Mouse (Mus musculus) kidney, postnatal 0 days (tissue): ENCODE data around the gene Gdf10. TPM values are rescaled to one million over a fixed set of nuclear protein-coding genes. Genes with fewer than 3 reads are reported as not detected.
A peak's percentile ranks its signal among the peaks of the same experiment; 100 is the strongest.

Experiments
- ATAC-seq: fragments of 200-750 bp; cut with Nextera tagmentation; replicated peaks from 2 replicates; pipeline ENCODE4 v1.8.0; 2017; ENCODE audit warnings: low read depth, moderate number of reproducible peaks, moderate TSS enrichment, moderate library complexity; ENCODE audit not compliant: low FRiP score
- DNase-seq: peaks from one replicate; pipeline ENCODE4 v3.0.0-alpha.2; 2016; ENCODE audit warnings: low spot score
- H3K27ac ChIP-seq: fragments of 300-500 bp; sonication (generic); 2 replicates; pipeline ENCODE4 v1.5.1; 2014; ENCODE audit warnings: mild to moderate bottlenecking
- H3K27me3 ChIP-seq: fragments of 300-500 bp; sonication (generic); 2 replicates; pipeline ENCODE4 v1.6.1; 2014; ENCODE audit warnings: low read length, mixed read lengths; ENCODE audit not compliant: insufficient read depth
- H3K36me3 ChIP-seq: fragments of 300-500 bp; sonication (generic); 2 replicates; pipeline ENCODE4 v1.6.1; 2014; ENCODE audit warnings: low read length, mixed read lengths; ENCODE audit not compliant: insufficient read depth
- H3K4me1 ChIP-seq: fragments of 300-500 bp; sonication (generic); replicated peaks from 2 replicates; pipeline ENCODE4 v1.6.1; 2014; ENCODE audit warnings: antibody characterized with exemption, low read length, mixed read lengths; ENCODE audit not compliant: insufficient read depth
- H3K4me2 ChIP-seq: fragments of 300-500 bp; sonication (generic); 2 replicates; pipeline ENCODE4 v1.6.1; 2014; ENCODE audit warnings: mild to moderate bottlenecking, low read length, moderate library complexity, mixed read lengths
- H3K4me3 ChIP-seq: fragments of 300-500 bp; sonication (generic); replicated peaks from 2 replicates; pipeline ENCODE4 v1.5.1; 2014; ENCODE audit warnings: low read depth, low read length
- H3K9ac ChIP-seq: fragments of 300-500 bp; sonication (generic); 2 replicates; pipeline ENCODE4 v1.6.1; 2014; ENCODE audit warnings: low read depth, low read length
- H3K9me3 ChIP-seq: fragments of 300-500 bp; sonication (generic); replicated peaks from 2 replicates; pipeline ENCODE4 v1.6.1; 2016; ENCODE audit warnings: low read length, inconsistent platforms, mixed read lengths
- CTCF ChIP-seq: IDR thresholded peaks from 2 replicates; pipeline ENCODE4 v1.5.1; 2016; ENCODE audit warnings: antibody characterized with exemption, low read depth, mild to moderate bottlenecking, moderate library complexity
- WGBS: fragments of 180-500 bp; shearing (Covaris S2); extraction: QIAGEN DNeasy Blood & Tissue Kit; methylation state at CpG from one replicate; pipeline ENCODE4 v1.1.7; 2014; 5-methylcytosine and 5-hydroxymethylcytosine counted together
- polyA plus RNA-seq: library from polyadenylated mRNA; unstranded; fragments of >200 nt; fragmentation: Nextera tagmentation; extraction: Ambion mirVana; gene quantifications from 2 replicates; pipeline ENCODE4 v1.2.1, GENCODE M21; 2015

The Gdf10 gene
- polyA plus RNA-seq, 1 experiment from 2014 or later, result 3.1 TPM

DNA sequence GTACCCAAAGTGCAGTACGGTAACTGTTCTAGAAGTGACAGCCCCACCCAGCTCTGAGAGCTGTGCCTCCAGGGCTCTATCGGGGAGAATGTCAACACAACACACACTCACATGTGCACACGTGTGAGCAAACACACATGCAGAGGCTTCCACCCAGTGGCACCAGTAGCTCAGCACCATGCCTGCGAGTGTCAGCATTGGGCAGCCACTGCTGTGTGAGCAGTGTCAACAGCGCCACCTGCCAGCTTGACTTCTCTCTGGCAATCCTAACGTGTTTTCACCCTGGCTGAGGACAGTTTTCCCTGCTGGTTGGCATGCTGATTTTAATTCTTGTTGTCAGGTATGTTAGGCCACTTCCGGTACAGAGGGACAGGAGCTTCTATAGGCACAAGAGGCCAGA, 49.3 kb downstream of the Gdf10 start:
- 46% methylated on average over 7 of the region's 7 CpGs for WGBS
- no peak overlapping the region for H3K27ac ChIP-seq
- H3K36me3 ChIP-seq, result no peaks in the 10 kb centered on the region
- H3K4me2 ChIP-seq, result no peak overlapping the region
- H3K9ac ChIP-seq, result no peak overlapping the region
- peak; percentile 22 for DNase-seq
- no peaks in the 10 kb centered on the region for H3K9me3 ChIP-seq
- no peaks in the 10 kb centered on the region for H3K27me3 ChIP-seq
- no peak overlapping the region for H3K4me3 ChIP-seq
- no peaks in the 10 kb centered on the region for H3K4me1 ChIP-seq
- no peak for ATAC-seq
- TF ChIP-seq CTCF, result peak; percentile 59

GRCm38 (mm10) chr14:33974752-33975151, 51.4 kb downstream of the Gdf10 start:
- WGBS, result 75% methylated on average over 5 of the region's 5 CpGs
- no peak for TF ChIP-seq CTCF
- Histone ChIP-seq H3K4me3 (no peak overlapping the region), H3K27ac (no peak overlapping the region), H3K9ac (no peak overlapping the region), H3K36me3 (no peaks in the 10 kb centered on the region), H3K4me1 (0 out of 2 replicates have a peak, but pooled peaks cover 5% of the 10 kb centered on the region), H3K9me3 (no peaks in the 10 kb centered on the region), H3K4me2 (no peak overlapping the region), H3K27me3 (no peaks in the 10 kb centered on the region)
- ATAC-seq, result no peak
- DNase-seq, result no peak

DNA sequence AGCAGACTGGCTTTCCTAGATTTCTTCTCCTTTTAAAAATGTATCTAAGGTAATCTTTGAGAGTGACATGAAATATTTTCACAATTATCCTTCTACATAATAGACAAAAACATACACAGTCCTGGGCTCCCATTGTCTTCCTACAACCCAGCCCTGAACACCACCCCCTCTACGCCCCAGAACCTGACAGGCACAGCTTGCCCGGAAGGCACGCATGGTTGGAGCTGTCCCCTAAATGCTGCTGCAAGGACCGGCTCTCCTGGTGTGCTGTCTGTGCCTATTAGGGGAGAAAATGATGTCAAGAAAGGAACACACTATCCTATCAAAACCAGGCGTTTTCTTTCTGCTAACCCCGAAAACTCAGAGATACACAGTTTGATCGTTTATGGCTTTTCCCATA, 54.4 kb downstream of the Gdf10 start:
- no peaks in the 10 kb centered on the region for H3K9me3 ChIP-seq
- no peaks in the 10 kb centered on the region for H3K36me3 ChIP-seq
- ATAC-seq (no peak), DNase-seq (no peak)
- no peak overlapping the region for H3K4me3 ChIP-seq
- 31% methylated on average over 7 of the region's 7 CpGs for WGBS
- H3K9ac ChIP-seq, result no peak overlapping the region
- no peak for TF ChIP-seq CTCF
- no peak overlapping the region for H3K27ac ChIP-seq
- no peak overlapping the region for H3K4me2 ChIP-seq
- H3K27me3 ChIP-seq, result no peaks in the 10 kb centered on the region
- H3K4me1 ChIP-seq, result 0 out of 2 replicates have a peak, but pooled peaks cover 5% of the 10 kb centered on the region

- peak; percentile 18 for DNase-seq
- Histone ChIP-seq H3K4me2 (peak within 1 kb of the TSS; percentile 65), H3K9ac (0 out of 2 replicates have a peak within 1 kb of the TSS, but pooled peaks have one; percentile 18), H3K9me3 (no peaks in the 10 kb centered on the region), H3K27me3 (no peaks in the 10 kb centered on the region), H3K4me1 (0 out of 2 replicates have a peak, but pooled peaks cover 5% of the 10 kb centered on the region), H3K4me3 (peak within 1 kb of the TSS; percentile 26), H3K27ac (no peak within 1 kb of the TSS), H3K36me3 (no peaks in the 10 kb centered on the region)
- ATAC-seq, result no peak
- WGBS, result 3% methylated on average over 25 of the region's 25 CpGs
- TF ChIP-seq CTCF, result no peak
Observed at GRCm38 (mm10) chr14:33978604-33979059, 55.2 kb downstream of the Gdf10 start, which contains the start of gene Zfp488. Gene Zfp488, minus strand, starts transcription at chr14:33978764.

Other genes with a start within 250 kb of the Gdf10 start
- not detected in 2 replicates for gene Gdf2, start 17.5 kb downstream of the Gdf10 start, polyA plus RNA-seq
- not detected in 2 replicates for gene Rbp3, start 30.4 kb downstream of the Gdf10 start, polyA plus RNA-seq
- not detected in 2 replicates for gene Zfp488, start 55.2 kb downstream of the Gdf10 start, polyA plus RNA-seq
- gene Gm30083, start 91.6 kb downstream of the Gdf10 start, polyA plus RNA-seq, result not detected in 2 replicates
- not detected in 2 replicates for gene Gm5460, start 93.2 kb downstream of the Gdf10 start, polyA plus RNA-seq
- not detected in 2 replicates for gene Antxrl, start 129.1 kb downstream of the Gdf10 start, polyA plus RNA-seq
- gene Anxa8, start 162.4 kb downstream of the Gdf10 start, polyA plus RNA-seq, result 1.4 and 2.2 TPM in 2 replicates
- gene A630023A22Rik, start 179.2 kb downstream of the Gdf10 start, polyA plus RNA-seq, result not detected in 2 replicates
- 0.09 and 0.19 TPM in 2 replicates for gene Npy4r, start 228.9 kb downstream of the Gdf10 start, polyA plus RNA-seq